Mouse (Mus musculus): ENCODE measurements at regions not wholly inside any gene's neighbourhood (a gene's known extent, or its start where the extent isn't known, plus 50 kb on each side); places are given as distances from the start of the nearest gene placed in this dataset.

GRCm38 (mm10) chr2:128526883-128527344, 64.1 kb upstream of the Spdye4c start:
- no peak for ATAC-seq (ENCODE audit: low TSS enrichment)

GRCm38 (mm10) chr2:128536294-128536693, 54.7 kb upstream of the Spdye4c start:
- ATAC-seq (ENCODE audit: low TSS enrichment): no peak

- ATAC-seq (ENCODE audit: low TSS enrichment): no peak
Observed at GRCm38 (mm10) chr2:128537425-128537824, 53.6 kb upstream of the Spdye4c start.

- ATAC-seq (ENCODE audit: low TSS enrichment): no peak
Observed at GRCm38 (mm10) chr2:128538736-128539135, 52.3 kb upstream of the Spdye4c start.
